Mouse (Mus musculus) ovary, adult 10 weeks (tissue): ENCODE measurements around the gene Gpr173. TPM values are rescaled to one million over a fixed set of nuclear protein-coding genes. Genes with fewer than 3 reads are reported as not detected.

ENCODE experiments used
- polyA plus RNA-seq: library from polyadenylated mRNA; stranded (reverse); fragments of 350-450 nt; fragmentation: Illumina TruSeq; extraction: RNeasy Lipid Tissue Mini Kit (QIAGEN cat#74804); gene quantifications from one replicate; pipeline ENCODE4 v1.2.3, GENCODE M21; 2014

The Gpr173 gene
- 5.0 TPM for polyA plus RNA-seq

GRCm38 (mm10) chrX:152368397-152369273 is at the start of gene Gpr173:
Gene Gpr173 (minus strand): TSS chrX:152368704.

GRCm38 (mm10) chrX:152342358-152342901 is 26.1 kb downstream of the Gpr173 start, which contains the start of gene Tspyl2:
Gene Tspyl2 (minus strand): TSS chrX:152342425.

GRCm38 (mm10) chrX:152326996-152327688 is 41.4 kb downstream of the Gpr173 start, which contains the start of gene Kantr:
Gene Kantr (minus strand): TSS chrX:152327495.

Other genes with a start within 250 kb of the Gpr173 start
- 1.7 TPM for gene Iqsec2, start 224.4 kb downstream of the Gpr173 start, polyA plus RNA-seq
- 17.0 TPM for gene Kdm5c, start 135.7 kb downstream of the Gpr173 start, polyA plus RNA-seq
- gene Kantr, start 41.2 kb downstream of the Gpr173 start, polyA plus RNA-seq: 32.6 TPM
- 19.6 TPM for gene Tspyl2, start 26.3 kb downstream of the Gpr173 start, polyA plus RNA-seq
- gene Cldn34a, start 194.6 kb upstream of the Gpr173 start, polyA plus RNA-seq: not detected